Mouse (Mus musculus): ENCODE data around the gene Cisd2. TPM values are rescaled to one million over a fixed set of nuclear protein-coding genes. Genes with fewer than 3 reads are reported as not detected.

Cisd2 gene
- polyA plus RNA-seq, 1 experiment = 31.8 TPM

GRCm38 (mm10) chr3:135397112-135397511, 26.6 kb downstream of the Cisd2 start:
- H3K4me1 ChIP-seq (ENCODE audit: control insufficient read depth, insufficient read depth, low read length) = no peaks in the 10 kb centered on the region
- H3K4me3 ChIP-seq (ENCODE audit: insufficient read depth, low read length) = no peak overlapping the region
- H3K27ac ChIP-seq (ENCODE audit: insufficient read depth, low read length) = no peak overlapping the region
- TF ChIP-seq POLR2A (IDR thresholded peaks at IDR 0.05; ENCODE audit: low read depth, low read length) = no peak
- no peak for TF ChIP-seq CTCF (IDR thresholded peaks at IDR 0.05; ENCODE audit: borderline replicate concordance, insufficient read depth, low read length)

GRCm38 (mm10) chr3:135396081-135396480, 27.6 kb downstream of the Cisd2 start:
- Histone ChIP-seq H3K4me3 (ENCODE audit: insufficient read depth, low read length) (no peak overlapping the region), H3K27ac (ENCODE audit: insufficient read depth, low read length) (no peak overlapping the region), H3K4me1 (ENCODE audit: control insufficient read depth, insufficient read depth, low read length) (no peaks in the 10 kb centered on the region)
- TF ChIP-seq CTCF (IDR thresholded peaks at IDR 0.05; ENCODE audit: borderline replicate concordance, insufficient read depth, low read length) (no peak), POLR2A (IDR thresholded peaks at IDR 0.05; ENCODE audit: low read depth, low read length) (no peak)

GRCm38 (mm10) chr3:135395085-135395484, 28.6 kb downstream of the Cisd2 start:
- H3K4me3 ChIP-seq (ENCODE audit: insufficient read depth, low read length) = no peak overlapping the region
- TF ChIP-seq POLR2A (IDR thresholded peaks at IDR 0.05; ENCODE audit: low read depth, low read length) = no peak
- no peak for TF ChIP-seq CTCF (IDR thresholded peaks at IDR 0.05; ENCODE audit: borderline replicate concordance, insufficient read depth, low read length)
- no peaks in the 10 kb centered on the region for H3K4me1 ChIP-seq (ENCODE audit: control insufficient read depth, insufficient read depth, low read length)
- no peak overlapping the region for H3K27ac ChIP-seq (ENCODE audit: insufficient read depth, low read length)

DNA sequence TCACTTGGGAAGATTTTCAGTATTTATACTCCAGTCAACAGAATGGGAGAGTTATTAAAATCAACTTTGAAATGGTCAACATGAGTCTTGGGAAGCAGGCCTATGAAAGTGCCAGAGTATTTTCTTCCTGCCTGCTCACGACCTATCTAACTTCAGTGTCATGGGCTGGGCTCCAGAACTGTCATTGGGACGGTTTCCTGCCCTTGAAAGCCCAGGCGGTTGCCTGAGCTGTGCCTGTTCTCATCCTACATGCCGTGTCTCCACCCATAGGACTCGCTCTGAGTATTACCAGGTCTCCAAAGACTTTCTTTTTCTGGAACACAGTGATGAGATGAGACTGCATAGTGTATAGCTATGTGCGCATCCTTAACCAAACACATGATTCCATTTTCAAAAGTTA, 30.5 kb downstream of the Cisd2 start:
- Histone ChIP-seq H3K27ac (ENCODE audit: insufficient read depth, low read length) (no peak overlapping the region), H3K4me1 (ENCODE audit: control insufficient read depth, insufficient read depth, low read length) (no peaks in the 10 kb centered on the region), H3K4me3 (ENCODE audit: insufficient read depth, low read length) (no peak overlapping the region)
- TF ChIP-seq CTCF (IDR thresholded peaks at IDR 0.05; ENCODE audit: borderline replicate concordance, insufficient read depth, low read length) = no peak
- no peak for TF ChIP-seq POLR2A (IDR thresholded peaks at IDR 0.05; ENCODE audit: low read depth, low read length)

DNA sequence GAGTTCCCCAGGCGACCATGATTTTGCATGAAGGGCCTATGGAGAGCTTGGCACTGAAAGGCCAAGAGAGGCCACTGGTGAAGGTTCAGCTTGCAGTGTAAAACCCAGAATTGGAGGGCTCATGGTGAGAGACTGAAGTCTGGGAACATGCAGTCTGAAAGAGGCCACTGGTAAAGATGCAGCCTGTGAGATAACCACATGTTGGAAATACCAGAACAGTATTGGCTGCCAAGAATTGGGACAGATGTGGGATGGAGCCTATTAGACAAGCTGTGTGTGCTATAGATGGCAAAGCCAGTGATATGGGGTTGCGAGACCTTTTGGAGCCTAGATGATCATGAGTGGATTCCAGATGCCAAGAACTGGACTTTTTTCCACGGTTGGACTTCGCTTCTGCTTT, 43.9 kb downstream of the Cisd2 start:
- Histone ChIP-seq H3K4me3 (ENCODE audit: insufficient read depth, low read length) (no peak overlapping the region), H3K4me1 (ENCODE audit: control insufficient read depth, insufficient read depth, low read length) (peaks cover 3% of the 10 kb centered on the region; the same call in 1 of the 2 replicates), H3K27ac (ENCODE audit: insufficient read depth, low read length) (no peak overlapping the region)
- TF ChIP-seq CTCF (IDR thresholded peaks at IDR 0.05; ENCODE audit: borderline replicate concordance, insufficient read depth, low read length) (no peak), POLR2A (IDR thresholded peaks at IDR 0.05; ENCODE audit: low read depth, low read length) (no peak)

DNA sequence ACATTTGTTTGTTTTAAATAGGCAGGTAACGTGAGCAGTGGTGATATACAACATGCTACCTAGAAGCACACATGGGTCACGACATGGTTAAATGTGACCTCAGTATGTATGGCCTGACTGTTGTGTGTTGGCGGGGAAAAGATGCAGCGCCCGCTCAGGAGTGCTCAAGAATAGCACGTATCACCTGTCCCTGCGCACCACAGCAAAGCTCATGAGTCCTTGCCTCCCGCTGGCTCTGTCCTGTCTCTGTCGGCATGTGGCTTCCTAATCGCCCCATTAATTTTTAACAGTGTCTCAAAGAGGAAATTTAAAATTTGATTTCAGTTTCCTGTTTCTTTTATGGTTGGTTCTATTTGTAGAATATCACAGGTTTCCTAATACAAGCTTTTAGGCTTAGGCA, 46.3 kb downstream of the Cisd2 start:
- Histone ChIP-seq H3K4me1 (ENCODE audit: control insufficient read depth, insufficient read depth, low read length) (peaks cover 3% of the 10 kb centered on the region; the same call in 1 of the 2 replicates), H3K27ac (ENCODE audit: insufficient read depth, low read length) (no peak overlapping the region), H3K4me3 (ENCODE audit: insufficient read depth, low read length) (no peak overlapping the region)
- no peak for TF ChIP-seq CTCF (IDR thresholded peaks at IDR 0.05; ENCODE audit: borderline replicate concordance, insufficient read depth, low read length)
- no peak for TF ChIP-seq POLR2A (IDR thresholded peaks at IDR 0.05; ENCODE audit: low read depth, low read length)

- Histone ChIP-seq H3K4me3 (ENCODE audit: insufficient read depth, low read length) (no peak overlapping the region), H3K4me1 (ENCODE audit: control insufficient read depth, insufficient read depth, low read length) (peaks cover 3% of the 10 kb centered on the region; the same call in 1 of the 2 replicates), H3K27ac (ENCODE audit: insufficient read depth, low read length) (no peak overlapping the region)
- TF ChIP-seq POLR2A (IDR thresholded peaks at IDR 0.05; ENCODE audit: low read depth, low read length) (no peak), CTCF (IDR thresholded peaks at IDR 0.05; ENCODE audit: borderline replicate concordance, insufficient read depth, low read length) (no peak)
These were observed 47.9 kb downstream of the Cisd2 start for GRCm38 (mm10) chr3:135375836-135376235.

DNA sequence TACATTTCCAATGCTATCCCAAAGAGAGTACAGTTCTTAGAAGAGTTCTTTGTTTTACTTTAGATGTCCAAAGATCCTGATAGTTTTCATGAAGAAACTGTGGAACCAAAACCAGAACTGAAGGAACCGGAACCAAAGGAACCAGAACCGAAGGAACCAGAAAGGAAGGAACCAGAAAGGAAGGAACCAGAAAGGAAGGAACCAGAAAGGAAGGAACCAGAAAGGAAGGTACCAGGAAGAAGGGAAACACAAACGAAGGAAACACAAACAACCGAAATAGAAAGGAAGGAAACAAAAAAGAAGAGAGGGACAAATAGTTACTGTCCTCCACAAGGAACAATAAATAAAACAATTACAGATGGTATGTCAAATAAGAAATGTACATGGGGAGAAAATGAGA, 66.3 kb downstream of the Cisd2 start:
- TF ChIP-seq CTCF (IDR thresholded peaks at IDR 0.05; ENCODE audit: borderline replicate concordance, insufficient read depth, low read length) (no peak), POLR2A (IDR thresholded peaks at IDR 0.05; ENCODE audit: low read depth, low read length) (no peak)
- Histone ChIP-seq H3K4me1 (ENCODE audit: control insufficient read depth, insufficient read depth, low read length) (no peaks in the 10 kb centered on the region), H3K4me3 (ENCODE audit: insufficient read depth, low read length) (no peak overlapping the region), H3K27ac (ENCODE audit: insufficient read depth, low read length) (no peak overlapping the region)

Other genes with a start within 250 kb of the Cisd2 start
- gene Cenpe, start 211.4 kb downstream of the Cisd2 start, polyA plus RNA-seq (2011; ENCODE audit: insufficient read length, low read depth, missing spikeins) = 32.3 and 46.1 TPM in 2 replicates
- gene Bdh2, start 142.7 kb downstream of the Cisd2 start, polyA plus RNA-seq (2011; ENCODE audit: insufficient read length, low read depth, missing spikeins) = 1.6 and 3.8 TPM in 2 replicates
- gene Slc9b2, start 116.2 kb downstream of the Cisd2 start, polyA plus RNA-seq (2011; ENCODE audit: insufficient read length, low read depth, missing spikeins) = 1.4 TPM in 2 replicates
- not detected in 2 replicates for gene Slc9b1, start 75.9 kb downstream of the Cisd2 start, polyA plus RNA-seq (2011; ENCODE audit: insufficient read length, low read depth, missing spikeins)
- 407 and 470 TPM in 2 replicates for gene Ube2d3, start 14.2 kb upstream of the Cisd2 start, polyA plus RNA-seq (2011; ENCODE audit: insufficient read length, low read depth, missing spikeins)
- 12.9 and 21.7 TPM in 2 replicates for gene Manba, start 61.7 kb upstream of the Cisd2 start, polyA plus RNA-seq (2011; ENCODE audit: insufficient read length, low read depth, missing spikeins)